Mouse (Mus musculus): Measurements from ENCODE around the gene Tlr5. TPM values are rescaled to one million over a fixed set of nuclear protein-coding genes. Genes with fewer than 3 reads are reported as not detected.

The Tlr5 gene
- polyA plus RNA-seq, 1 experiment from 2014 or later, result 0.40 TPM

DNA sequence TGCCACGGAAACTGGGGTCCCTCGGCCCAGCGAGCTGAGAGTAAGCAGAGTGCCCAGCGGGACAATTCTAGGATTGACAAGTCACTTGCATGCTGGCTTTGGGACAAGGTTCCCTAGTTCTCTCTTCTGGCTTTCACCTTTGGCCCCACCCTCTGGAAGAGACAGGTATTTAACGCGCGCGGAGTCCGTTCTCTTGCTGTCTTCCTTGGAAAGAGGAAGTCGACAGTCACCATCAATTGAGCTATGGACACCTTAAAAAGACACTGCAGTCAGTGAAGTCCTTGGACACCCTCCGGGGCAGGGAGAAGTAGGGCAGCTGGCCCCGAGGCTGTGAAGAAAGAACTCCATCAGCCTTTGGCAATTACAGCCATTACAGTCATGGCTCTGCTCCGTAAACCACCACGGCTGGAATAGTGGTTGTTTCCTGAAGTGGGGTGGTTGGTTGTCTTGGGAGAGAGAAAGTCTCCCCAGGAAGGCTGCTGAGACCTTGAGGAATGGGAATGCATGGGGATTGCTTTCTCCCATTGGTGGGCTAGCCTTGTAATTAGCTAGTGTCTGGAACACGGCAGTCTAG is 546 bp downstream of the Tlr5 start:
- peaks cover 22% of the 10 kb centered on the region; the same call in 1 of the 2 replicates for H3K27me3 ChIP-seq
- H3K4me2 ChIP-seq, result peak overlapping the region; percentile 67
- no peak overlapping the region for H3K27ac ChIP-seq
- no peak for ATAC-seq (ENCODE audit: low read depth)
- WGBS (ENCODE audit: insufficient replicate concordance), result 12% methylated on average over 15 of the region's 15 CpGs
- peaks cover 39% of the 10 kb centered on the region for H3K4me1 ChIP-seq (replicated peaks)
- H3K4me3 ChIP-seq (replicated peaks), result peak overlapping the region; percentile 54
- no peaks in the 10 kb centered on the region for H3K36me3 ChIP-seq
- no peaks in the 10 kb centered on the region for H3K9me3 ChIP-seq (replicated peaks)
- H3K9ac ChIP-seq, result peak overlapping the region; percentile 51
- DNase-seq, result no peak

DNA sequence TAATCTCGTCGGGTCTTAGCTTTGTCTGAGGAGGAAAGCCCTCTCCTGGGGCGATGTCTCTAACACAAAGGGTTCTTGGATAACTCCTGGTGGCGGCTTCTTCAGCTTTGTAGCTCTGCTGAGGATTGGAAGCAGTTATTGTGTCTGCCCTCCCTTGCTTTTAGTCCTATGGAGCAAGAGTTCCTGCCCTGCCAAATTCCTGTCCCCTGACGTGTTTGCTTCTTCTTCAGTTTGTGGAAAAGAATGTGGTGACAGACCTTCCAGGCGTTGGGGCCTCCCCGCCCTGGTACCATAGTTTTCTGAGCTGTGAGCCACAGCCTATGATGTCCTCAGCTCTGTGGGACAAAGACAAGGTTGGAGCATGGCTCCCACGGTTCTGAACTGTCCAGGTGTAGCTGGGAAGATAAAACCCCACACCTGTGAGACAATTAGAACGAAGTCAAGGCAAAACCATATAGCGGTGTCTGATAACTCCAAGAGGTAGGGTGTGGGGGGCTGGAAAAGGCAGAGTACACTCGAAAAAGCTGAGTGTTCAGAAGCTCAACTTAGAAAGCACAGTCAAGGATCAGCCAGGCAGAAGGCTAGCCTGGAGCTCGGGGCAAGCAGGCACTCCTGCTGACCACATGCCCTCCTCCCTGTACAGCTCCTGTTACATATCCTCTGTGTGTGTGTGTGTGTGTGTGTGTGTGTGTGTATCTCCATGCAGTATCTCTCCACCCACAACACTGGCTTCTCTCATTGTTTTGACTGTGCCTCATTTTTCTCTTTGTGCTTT is 1.8 kb downstream of the Tlr5 start:
- H3K9ac ChIP-seq, result no peak overlapping the region
- 52% methylated on average over 12 of the region's 12 CpGs for WGBS (ENCODE audit: insufficient replicate concordance)
- H3K4me2 ChIP-seq, result no peak overlapping the region

DNA sequence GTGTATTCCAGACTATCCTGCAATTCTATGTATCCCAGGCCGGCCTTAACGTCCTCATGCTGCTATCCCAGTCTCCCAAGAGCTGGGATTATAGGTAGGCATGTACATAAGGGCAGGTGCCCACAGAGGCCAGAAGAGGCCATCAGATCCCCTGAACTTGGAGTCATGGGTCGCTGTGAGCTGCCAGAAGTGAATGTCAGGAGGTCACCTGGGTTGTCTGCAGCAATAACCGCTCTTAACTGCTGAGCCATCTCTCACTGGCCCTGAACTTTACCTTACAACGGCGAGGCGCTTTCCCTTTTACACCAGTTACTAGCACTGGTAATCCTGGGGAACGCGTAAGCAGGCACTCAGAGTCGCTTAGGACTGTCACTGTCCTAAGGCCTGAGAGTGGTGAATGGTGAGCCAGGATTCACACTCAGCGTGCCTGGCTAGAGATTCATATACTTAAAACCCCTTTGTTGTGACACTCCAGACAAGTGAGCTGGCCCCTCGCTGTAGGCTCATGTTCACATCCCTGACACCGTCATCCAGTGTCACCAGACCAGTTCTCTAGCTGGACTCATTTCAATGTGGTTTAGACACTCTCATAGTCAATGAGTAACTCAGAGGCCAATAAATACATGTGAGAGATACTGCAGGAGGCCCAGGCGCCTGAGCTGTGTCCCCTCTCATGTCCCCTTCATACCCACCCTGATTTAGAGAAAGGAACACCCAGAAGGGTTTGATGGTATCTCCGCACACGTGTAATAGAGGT is 2.6 kb downstream of the Tlr5 start:
- peaks cover 22% of the 10 kb centered on the region; the same call in 1 of the 2 replicates for H3K27me3 ChIP-seq
- ATAC-seq (ENCODE audit: low read depth), result peak; percentile 55
- H3K9ac ChIP-seq, result no peak overlapping the region
- no peak overlapping the region for H3K4me3 ChIP-seq (replicated peaks)
- DNase-seq, result no peak
- no peaks in the 10 kb centered on the region for H3K9me3 ChIP-seq (replicated peaks)
- no peak overlapping the region for H3K4me2 ChIP-seq
- H3K4me1 ChIP-seq (replicated peaks), result peaks cover 42% of the 10 kb centered on the region
- 67% methylated on average over 16 of the region's 16 CpGs for WGBS (ENCODE audit: insufficient replicate concordance)
- H3K36me3 ChIP-seq, result no peaks in the 10 kb centered on the region
- H3K27ac ChIP-seq, result peak overlapping the region; percentile 70; the same call in 1 of the 2 replicates

More for the DNA sequence above, 1.8 kb downstream of the Tlr5 start:
- ATAC-seq (ENCODE audit: low read depth) (no peak), DNase-seq (no peak)
- Histone ChIP-seq H3K27ac (peak overlapping the region; percentile 70; the same call in 1 of the 2 replicates), H3K4me1 (replicated peaks) (peaks cover 42% of the 10 kb centered on the region), H3K27me3 (peaks cover 22% of the 10 kb centered on the region; the same call in 1 of the 2 replicates), H3K9me3 (replicated peaks) (no peaks in the 10 kb centered on the region), H3K36me3 (no peaks in the 10 kb centered on the region), H3K4me3 (replicated peaks) (no peak overlapping the region)

DNA sequence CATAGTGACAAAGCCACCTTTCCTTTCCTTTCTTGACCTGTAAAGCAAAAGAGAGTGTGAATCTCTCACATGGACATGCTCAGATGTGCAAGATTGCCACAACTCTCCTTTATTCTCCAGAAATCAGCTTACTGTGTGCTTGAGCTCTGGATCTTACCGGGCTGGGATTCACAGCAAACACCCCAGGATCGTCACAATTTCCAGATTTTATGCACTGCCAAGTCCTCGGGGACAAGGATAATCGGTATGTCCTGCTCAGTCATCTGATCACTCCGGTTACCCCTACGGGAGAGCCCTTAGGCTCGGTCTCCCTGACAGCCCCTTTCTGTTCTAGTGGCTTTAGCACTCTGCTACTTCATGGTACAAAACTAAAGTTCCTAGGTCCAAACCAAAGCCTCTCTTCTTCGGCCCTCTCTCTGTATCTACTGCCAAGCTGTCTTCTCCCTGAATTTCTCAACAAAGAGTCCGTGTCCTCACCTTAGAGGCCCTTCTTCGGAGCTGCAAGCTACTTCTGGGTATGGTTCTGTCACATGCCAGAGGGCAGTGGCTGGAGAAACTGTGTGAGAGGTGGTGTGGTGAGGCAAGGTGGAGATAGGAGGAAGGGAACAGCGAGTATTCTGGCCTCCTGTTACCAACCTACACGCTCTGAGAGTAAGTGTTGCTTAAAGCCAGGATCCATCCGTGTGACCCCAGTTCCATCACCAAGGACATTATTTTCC is 3.4 kb downstream of the Tlr5 start:
- no peak for DNase-seq

DNA sequence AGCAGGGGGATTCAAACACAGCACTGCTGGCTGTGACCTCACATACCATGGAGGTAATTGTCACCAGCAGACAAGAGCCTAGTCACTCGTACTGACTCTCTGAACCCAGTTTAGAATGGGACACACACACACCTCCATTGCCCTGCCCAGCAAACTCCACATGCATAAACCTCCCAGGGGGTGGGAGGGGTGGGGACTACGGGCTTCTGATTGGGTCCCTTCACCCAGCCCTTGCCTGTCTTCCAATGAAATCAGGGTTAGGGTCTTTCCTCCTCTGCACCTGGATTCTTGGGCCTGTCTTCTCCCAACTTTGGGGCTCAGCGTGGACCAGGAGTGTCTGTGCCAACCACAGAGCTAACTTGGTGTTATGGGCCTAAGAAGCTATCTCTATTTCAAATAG is 4.2 kb downstream of the Tlr5 start:
- no peaks in the 10 kb centered on the region for H3K9me3 ChIP-seq (replicated peaks)
- H3K9ac ChIP-seq, result no peak overlapping the region
- H3K27me3 ChIP-seq, result peaks cover 22% of the 10 kb centered on the region; the same call in 1 of the 2 replicates
- no peak overlapping the region for H3K27ac ChIP-seq
- H3K4me1 ChIP-seq (replicated peaks), result peaks cover 36% of the 10 kb centered on the region
- H3K4me2 ChIP-seq, result peak overlapping the region; percentile 68
- 47% methylated on average over 3 of the region's 3 CpGs for WGBS (ENCODE audit: insufficient replicate concordance)
- H3K4me3 ChIP-seq (replicated peaks), result no peak overlapping the region
- no peak for DNase-seq
- no peaks in the 10 kb centered on the region for H3K36me3 ChIP-seq
- no peak for ATAC-seq (ENCODE audit: low read depth)

More for the DNA sequence above, 3.4 kb downstream of the Tlr5 start:
- Histone ChIP-seq H3K9ac (no peak overlapping the region), H3K36me3 (no peaks in the 10 kb centered on the region), H3K27ac (no peak overlapping the region), H3K9me3 (replicated peaks) (no peaks in the 10 kb centered on the region), H3K4me2 (no peak overlapping the region), H3K27me3 (peaks cover 22% of the 10 kb centered on the region; the same call in 1 of the 2 replicates), H3K4me1 (replicated peaks) (peaks cover 42% of the 10 kb centered on the region), H3K4me3 (replicated peaks) (no peak overlapping the region)
- WGBS (ENCODE audit: insufficient replicate concordance), result 73% methylated on average over 13 of the region's 13 CpGs
- ATAC-seq (ENCODE audit: low read depth), result no peak

DNA sequence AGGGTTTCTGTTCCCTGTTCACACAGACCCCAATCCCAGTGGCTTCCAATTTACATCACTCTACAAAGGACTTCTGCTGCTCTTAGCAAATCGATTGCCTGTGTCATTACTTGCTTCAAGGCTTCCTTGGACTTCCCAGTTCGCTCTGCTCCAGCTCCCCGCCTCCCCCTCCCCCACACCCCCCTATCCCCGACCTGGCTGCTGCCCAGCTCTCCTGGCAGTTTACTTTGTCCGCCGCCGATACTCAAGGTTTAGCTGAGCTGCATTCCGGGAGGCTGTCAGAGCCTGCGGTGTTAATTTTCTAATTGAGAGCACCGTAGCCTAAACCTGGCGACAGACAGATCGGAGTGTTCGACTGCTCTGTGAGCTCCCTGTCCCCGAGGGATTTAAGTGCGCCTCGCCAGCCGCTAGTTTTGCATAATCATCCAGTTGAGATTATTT is 4.7 kb downstream of the Tlr5 start:
- Histone ChIP-seq H3K4me3 (replicated peaks) (peak overlapping the region; percentile 49), H3K36me3 (no peaks in the 10 kb centered on the region), H3K9ac (no peak overlapping the region; the same call in 1 of the 2 replicates), H3K27me3 (peaks cover 21% of the 10 kb centered on the region; the same call in 1 of the 2 replicates), H3K4me2 (peak overlapping the region; percentile 68), H3K9me3 (replicated peaks) (no peaks in the 10 kb centered on the region), H3K4me1 (replicated peaks) (peaks cover 32% of the 10 kb centered on the region), H3K27ac (no peak overlapping the region)
- no peak for DNase-seq
- ATAC-seq (ENCODE audit: low read depth), result no peak
- WGBS (ENCODE audit: insufficient replicate concordance), result 5% methylated on average over 17 of the region's 17 CpGs

DNA sequence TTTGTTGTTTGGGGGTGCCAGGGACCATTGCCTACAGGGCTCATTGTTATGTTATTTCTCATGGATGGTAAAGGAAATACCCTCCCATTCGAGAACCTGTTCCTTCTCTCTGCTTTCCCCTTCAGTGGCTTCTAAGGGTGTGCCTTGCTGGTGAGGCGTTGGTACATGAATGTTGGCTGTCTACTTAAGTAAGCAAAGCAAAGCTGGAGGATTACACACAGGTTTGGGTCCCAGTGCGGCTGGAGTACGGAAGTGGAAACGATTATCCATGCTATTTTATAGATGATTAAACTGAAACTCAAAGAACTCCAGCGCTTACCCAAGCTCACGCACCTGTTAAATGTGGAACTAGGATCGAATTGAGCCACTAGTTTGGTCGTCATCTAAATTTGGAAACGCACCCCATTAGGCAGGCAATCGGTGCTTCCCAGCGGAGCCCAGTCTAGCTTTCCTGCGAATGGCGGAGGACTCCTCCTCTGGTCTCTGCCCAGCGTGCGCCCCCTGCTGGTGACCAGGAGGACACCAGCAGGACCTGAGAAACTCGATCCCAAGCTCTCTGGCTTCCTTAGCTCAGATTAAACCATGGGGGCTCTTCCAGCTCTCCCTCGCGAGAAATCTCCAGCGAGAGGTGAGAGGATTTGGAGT is 5.3 kb downstream of the Tlr5 start:
- Histone ChIP-seq H3K9ac (peak overlapping the region; percentile 35; the same call in 1 of the 2 replicates), H3K27me3 (peaks cover 19% of the 10 kb centered on the region; the same call in 1 of the 2 replicates), H3K4me3 (replicated peaks) (peak overlapping the region; percentile 49), H3K4me1 (replicated peaks) (peaks cover 26% of the 10 kb centered on the region), H3K36me3 (no peaks in the 10 kb centered on the region), H3K4me2 (peak overlapping the region; percentile 68), H3K9me3 (replicated peaks) (no peaks in the 10 kb centered on the region), H3K27ac (no peak overlapping the region)
- peak; percentile 43 for DNase-seq
- 1% methylated on average over 20 of the region's 20 CpGs for WGBS (ENCODE audit: insufficient replicate concordance)
- peak; percentile 47; the same call in 1 of the 2 replicates for ATAC-seq (ENCODE audit: low read depth)

DNA sequence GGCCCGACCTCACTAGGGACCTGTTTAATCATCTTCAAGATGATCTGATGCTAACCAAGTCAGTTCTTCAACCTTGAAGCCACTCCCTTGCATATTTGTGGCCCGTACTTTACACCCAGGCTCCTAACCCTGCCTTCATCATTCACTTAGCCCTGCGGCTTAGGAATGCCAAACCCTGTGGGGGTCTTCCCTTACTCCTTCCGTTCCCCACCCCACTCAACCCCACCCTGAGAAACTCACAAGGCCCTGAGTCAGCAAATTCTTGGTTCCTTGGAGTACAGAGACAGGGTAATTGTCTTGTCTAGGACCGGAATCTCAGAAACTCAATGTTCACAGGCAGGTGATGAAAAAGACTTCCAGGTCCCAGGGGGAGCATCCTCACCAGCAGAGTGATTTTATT is 6.5 kb downstream of the Tlr5 start:
- Histone ChIP-seq H3K27me3 (peaks cover 13% of the 10 kb centered on the region; the same call in 1 of the 2 replicates), H3K9me3 (replicated peaks) (no peaks in the 10 kb centered on the region), H3K4me1 (replicated peaks) (peaks cover 16% of the 10 kb centered on the region), H3K9ac (no peak overlapping the region), H3K27ac (no peak overlapping the region), H3K4me3 (replicated peaks) (no peak overlapping the region), H3K4me2 (no peak overlapping the region), H3K36me3 (no peaks in the 10 kb centered on the region)
- no peak for ATAC-seq (ENCODE audit: low read depth)
- WGBS (ENCODE audit: insufficient replicate concordance), result 62% methylated on average over 5 of the region's 5 CpGs
- no peak for DNase-seq

DNA sequence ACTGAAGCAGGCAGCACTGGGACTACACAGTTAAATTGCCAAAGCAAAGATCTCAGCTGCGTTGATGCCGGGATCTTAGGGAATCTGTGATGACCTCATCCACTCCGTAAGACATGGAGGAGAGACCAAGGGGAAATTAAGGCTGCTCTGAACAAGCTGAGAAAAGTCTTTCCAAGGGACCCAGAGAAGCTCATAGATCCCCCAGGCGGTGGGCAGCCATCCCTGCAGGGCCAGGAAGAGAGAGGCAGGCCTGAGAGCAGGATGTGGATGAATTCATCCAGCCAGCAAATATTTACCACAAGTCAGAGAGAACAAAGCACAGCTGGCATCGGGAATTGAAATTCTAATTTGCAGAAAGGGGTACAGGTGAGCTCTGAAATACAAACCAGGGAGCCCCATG is 8.7 kb downstream of the Tlr5 start:
- H3K9ac ChIP-seq, result no peak overlapping the region
- peaks cover 10% of the 10 kb centered on the region for H3K4me1 ChIP-seq (replicated peaks)
- DNase-seq (no peak), ATAC-seq (ENCODE audit: low read depth) (no peak)
- 0 out of 2 replicates have a peak, but pooled peaks cover 5% of the 10 kb centered on the region for H3K27me3 ChIP-seq
- no peaks in the 10 kb centered on the region for H3K36me3 ChIP-seq
- H3K4me3 ChIP-seq (replicated peaks), result no peak overlapping the region
- no peak overlapping the region for H3K4me2 ChIP-seq
- no peaks in the 10 kb centered on the region for H3K9me3 ChIP-seq (replicated peaks)
- WGBS (ENCODE audit: insufficient replicate concordance), result 51% methylated on average over 5 of the region's 5 CpGs
- no peak overlapping the region for H3K27ac ChIP-seq

DNA sequence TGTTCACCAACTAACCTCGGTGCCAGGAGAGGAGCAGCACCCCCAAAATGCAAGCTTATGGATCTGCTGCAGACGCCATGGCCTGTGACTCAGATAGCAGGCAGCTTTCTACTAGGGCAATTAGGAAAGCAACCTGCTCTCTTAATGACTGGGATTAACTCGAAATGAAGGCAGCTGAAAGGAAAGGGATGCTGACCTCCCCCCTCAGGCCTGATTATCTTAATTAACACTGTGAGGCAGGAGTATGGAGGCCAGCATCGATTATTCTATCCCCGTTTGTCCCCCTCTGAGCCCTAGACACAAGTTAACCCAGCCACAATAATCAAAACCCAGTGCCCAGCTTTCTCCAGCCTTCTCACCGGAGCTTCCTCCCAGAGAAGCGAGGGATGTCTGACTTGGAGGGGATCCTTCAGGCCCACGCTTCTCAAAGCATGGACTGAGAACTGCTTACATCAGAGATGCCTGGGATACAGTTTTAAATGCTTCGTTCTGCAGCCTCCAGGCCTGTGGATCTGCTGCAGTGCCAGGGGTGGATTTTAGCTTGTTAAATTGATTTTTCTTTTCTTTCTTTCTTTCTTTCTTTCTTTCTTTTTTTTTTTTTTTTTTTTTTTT is 10.4 kb downstream of the Tlr5 start:
- WGBS (ENCODE audit: insufficient replicate concordance), result 62% methylated on average over 9 of the region's 9 CpGs
- Histone ChIP-seq H3K4me1 (replicated peaks) (0 out of 2 replicates have a peak, but pooled peaks cover 2% of the 10 kb centered on the region), H3K9me3 (replicated peaks) (no peaks in the 10 kb centered on the region), H3K36me3 (no peaks in the 10 kb centered on the region), H3K27me3 (no peaks in the 10 kb centered on the region), H3K4me3 (replicated peaks) (no peak overlapping the region), H3K27ac (no peak overlapping the region), H3K9ac (no peak overlapping the region), H3K4me2 (no peak overlapping the region)
- DNase-seq, result no peak
- no peak for ATAC-seq (ENCODE audit: low read depth)

Data from liver, embryonic 13.5 days (tissue).